Mouse (Mus musculus) c-Kit-positive CD71-positive TER-119-negative erythroid progenitor cells, embryonic 14.5 days (primary cell): ENCODE data around the gene Acly.

Source experiments
- DNase-seq: peaks from one replicate; pipeline ENCODE4 v3.0.0-alpha.2; 2013; ENCODE audit warnings: low read depth

Gene Acly

GRCm38 (mm10) chr11:100440691-100441522 is 86.9 kb downstream of the Acly start:
- DNase-seq, result peak; percentile 66

- no peak for DNase-seq
Measured at GRCm38 (mm10) chr11:100437901-100438300, 89.9 kb downstream of the Acly start.

- DNase-seq, result no peak
Measured at GRCm38 (mm10) chr11:100435678-100436246, 92.0 kb downstream of the Acly start.

- DNase-seq, result no peak
Measured at GRCm38 (mm10) chr11:100432002-100432401, 95.8 kb downstream of the Acly start.

- no peak for DNase-seq
Measured at GRCm38 (mm10) chr11:100430052-100430451, 97.7 kb downstream of the Acly start.

- DNase-seq, result no peak
Measured at GRCm38 (mm10) chr11:100428612-100429199, 99.1 kb downstream of the Acly start.

GRCm38 (mm10) chr11:100426820-100427219 is 101.0 kb downstream of the Acly start:
- no peak for DNase-seq
